ENCODE assay signal across 11 mouse cellular contexts in the genomic region with DNA sequence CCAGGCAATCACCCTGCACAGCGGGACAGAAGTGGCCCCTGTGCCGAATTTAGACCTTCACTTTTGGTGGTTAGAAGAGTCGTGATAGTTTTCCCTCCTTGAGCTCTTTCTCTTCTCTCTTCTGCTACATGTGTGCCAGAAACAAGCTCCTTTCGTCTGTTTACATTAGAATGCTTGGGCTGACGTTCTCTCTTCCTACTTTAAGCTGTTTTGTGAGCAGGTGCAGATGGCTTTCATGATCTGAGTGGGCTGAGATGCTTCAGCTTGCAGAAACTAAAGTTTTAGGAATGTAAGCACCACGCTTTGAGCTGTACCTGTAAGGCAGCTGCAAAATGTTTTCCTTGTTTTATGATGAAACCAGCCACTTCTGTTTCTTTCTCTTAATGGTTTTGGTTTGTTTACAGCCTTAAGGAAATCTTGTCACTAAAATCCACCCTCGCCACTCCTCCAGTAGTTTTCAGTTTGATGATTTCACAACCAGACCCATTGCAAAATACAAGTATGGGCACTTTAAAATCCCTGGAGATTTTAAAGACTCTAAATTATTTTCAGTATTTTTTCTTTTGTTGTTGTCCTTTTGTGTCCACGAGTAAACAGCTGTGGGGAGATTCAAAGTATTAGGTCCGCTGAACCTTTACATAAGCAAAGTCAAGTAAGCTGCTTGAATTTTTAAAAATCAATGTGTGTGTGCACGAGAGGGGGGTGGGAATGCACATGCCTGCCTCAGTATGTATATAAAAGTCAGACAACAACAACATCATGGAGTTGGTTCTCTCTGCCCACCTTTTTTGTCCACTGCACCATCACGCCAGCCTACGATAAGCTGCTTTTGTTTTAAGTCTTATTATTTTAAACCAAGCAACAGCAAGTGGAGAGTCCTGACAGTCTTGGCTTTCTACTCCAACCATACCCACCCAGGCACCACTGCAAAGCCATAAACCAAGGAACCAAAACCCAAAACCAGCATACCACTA. TPM values are rescaled to one million over a fixed set of nuclear protein-coding genes. Genes with fewer than 3 reads are reported as not detected.
A peak's percentile ranks its signal among the peaks of the same experiment; 100 is the strongest.
DNase-seq lines count a peak whose midpoint lies in the region; ATAC-seq lines count a peak whose summit lies in the region.
"Had no signal": no experiment of that assay in that cellular context is flagged by ENCODE, and none has a peak within 500 bp of the region (broad histone marks: within the 10 kb centered on the region; RNA-seq: fewer than 3 reads in every experiment).

No protein-coding gene starts in this region.

- peaks cover 46% of the 10 kb centered on the region for H3K4me1 ChIP-seq in forebrain, embryonic 13.5 days
- H3K4me1 ChIP-seq in forebrain, embryonic 15.5 days, result peaks cover 19% of the 10 kb centered on the region
- peaks cover 26% of the 10 kb centered on the region for H3K4me1 ChIP-seq in embryonic facial prominence, embryonic 13.5 days
- H3K4me1 ChIP-seq: liver, embryonic 15.5 days had no signal

- H3K4me2 ChIP-seq in forebrain, embryonic 13.5 days, result peak overlapping the region; percentile 12
- no peak overlapping the region for H3K4me2 ChIP-seq in forebrain, embryonic 15.5 days (replicated peaks)
- peak overlapping the region; percentile 20; the same call in 1 of the 2 replicates for H3K4me2 ChIP-seq in embryonic facial prominence, embryonic 13.5 days
- H3K4me2 ChIP-seq: liver, embryonic 15.5 days had no signal

- no peaks in the 10 kb centered on the region for H3K9me3 ChIP-seq in forebrain, embryonic 13.5 days (replicated peaks)
- no peaks in the 10 kb centered on the region for H3K9me3 ChIP-seq in forebrain, embryonic 15.5 days
- no peaks in the 10 kb centered on the region for H3K9me3 ChIP-seq in embryonic facial prominence, embryonic 13.5 days
- H3K9me3 ChIP-seq: liver, embryonic 15.5 days had no signal

- WGBS in forebrain, embryonic 13.5 days, result 38% methylated on average over 12 of the region's 12 CpGs
- WGBS in forebrain, embryonic 15.5 days, result 35% methylated on average over 12 of the region's 12 CpGs
- 55% methylated on average over 12 of the region's 12 CpGs for WGBS in embryonic facial prominence, embryonic 13.5 days

- H3K27me3 ChIP-seq in forebrain, embryonic 13.5 days, result no peaks in the 10 kb centered on the region
- H3K27me3 ChIP-seq in forebrain, embryonic 15.5 days, result no peaks in the 10 kb centered on the region
- no peaks in the 10 kb centered on the region for H3K27me3 ChIP-seq in embryonic facial prominence, embryonic 13.5 days
- H3K27me3 ChIP-seq: liver, embryonic 15.5 days had no signal

- no peak overlapping the region for H3K9ac ChIP-seq in forebrain, embryonic 13.5 days
- H3K9ac ChIP-seq in forebrain, embryonic 15.5 days (replicated peaks), result no peak overlapping the region
- no peak overlapping the region for H3K9ac ChIP-seq in embryonic facial prominence, embryonic 13.5 days
- H3K9ac ChIP-seq: liver, embryonic 15.5 days had no signal

- no peak overlapping the region for H3K4me3 ChIP-seq in forebrain, embryonic 13.5 days
- H3K4me3 ChIP-seq in forebrain, embryonic 15.5 days, result no peak overlapping the region
- no peak overlapping the region for H3K4me3 ChIP-seq in embryonic facial prominence, embryonic 13.5 days
- H3K4me3 ChIP-seq: liver, embryonic 15.5 days had no signal

- H3K27ac ChIP-seq in forebrain, embryonic 13.5 days, result no peak overlapping the region
- H3K27ac ChIP-seq in forebrain, embryonic 15.5 days (replicated peaks), result no peak overlapping the region
- peak overlapping the region; percentile 28; the same call in 1 of the 2 replicates for H3K27ac ChIP-seq in embryonic facial prominence, embryonic 13.5 days
- H3K27ac ChIP-seq: liver, embryonic 15.5 days had no signal

- DNase-seq in left cerebral cortex, adult 9 months (ENCODE audit: low spot score in 2 of 2), result peak; percentile 16 to 42
- no peak for DNase-seq in left cerebral cortex, adult 11 months (ENCODE audit: low spot score)
- DNase-seq in urinary bladder, postnatal 36 days (ENCODE audit: low spot score in 2 of 2), result no peak
- DNase-seq: adrenal gland, adult 2 months; gastrocnemius, postnatal 36 days had no signal

- ATAC-seq in forebrain, embryonic 13.5 days, result no peak
- ATAC-seq in forebrain, embryonic 15.5 days (replicated peaks), result no peak
- no peak for ATAC-seq in embryonic facial prominence, embryonic 13.5 days (ENCODE audit: insufficient number of reproducible peaks, insufficient read depth, low FRiP score, low TSS enrichment, low read depth)
- peak; percentile 66 for ATAC-seq in megakaryocyte, adult 5-6 weeks (ENCODE audit: poor library complexity, severe bottlenecking)
- ATAC-seq in activated CD4-positive, CD25-positive, alpha-beta regulatory T cell, adult 4 months, result no peak

- H3K36me3 ChIP-seq in forebrain, embryonic 13.5 days (ENCODE audit: poor library complexity, severe bottlenecking), result no peaks in the 10 kb centered on the region
- H3K36me3 ChIP-seq in forebrain, embryonic 15.5 days, result no peaks in the 10 kb centered on the region
- no peaks in the 10 kb centered on the region for H3K36me3 ChIP-seq in embryonic facial prominence, embryonic 13.5 days
- H3K36me3 ChIP-seq: liver, embryonic 15.5 days had no signal

RNA-seq across cellular contexts. Expression of a gene that starts 38.0 kb away (rescaled TPM):
- polyA plus RNA-seq in forebrain, embryonic 13.5 days (2015; fragmentation: Nextera tagmentation; extraction: Ambion mirVana), result not detected in 2 replicates
- not detected in 2 replicates for polyA plus RNA-seq in forebrain, embryonic 15.5 days (2015; fragmentation: Nextera tagmentation; extraction: Ambion mirVana)
- not detected in 2 replicates for polyA plus RNA-seq in embryonic facial prominence, embryonic 13.5 days (2015; fragmentation: Nextera tagmentation; extraction: Ambion mirVana)
- total RNA-seq in megakaryocyte, adult 5-6 weeks (2015), result not detected in 2 replicates
- not detected in 2 replicates for total RNA-seq in megakaryocyte, adult 5-6 weeks (2017)
- polyA plus RNA-seq in activated CD4-positive, CD25-positive, alpha-beta regulatory T cell, adult 4 months (2017; shearing (Covaris generic)), result not detected
- total RNA-seq: adrenal gland, adult 2 months; gastrocnemius, postnatal 36 days had no signal
- polyA plus RNA-seq: adrenal gland, adult 2 months; liver, embryonic 15.5 days had no signal

Comparison
In these comparisons a context has a peak if more than half of its experiments do, and no peak if none do; other contexts are left out.
1. DNase-seq: peak in left cerebral cortex, adult 9 months (2 of 2); none in left cerebral cortex, adult 11 months (single experiment) and urinary bladder, postnatal 36 days (0 of 2).